Mouse (Mus musculus): ENCODE measurements at regions not wholly inside any gene's neighbourhood (a gene's known extent, or its start where the extent isn't known, plus 50 kb on each side); places are given as distances from the start of the nearest gene placed in this dataset.

GRCm38 (mm10) chr3:33918785-33919184 lies 74.7 kb upstream of the Ccdc39 start:
- TF ChIP-seq POLR2A (IDR thresholded peaks at IDR 0.05; ENCODE audit: low read depth, low read length) (no peak), CTCF (IDR thresholded peaks at IDR 0.05; ENCODE audit: extremely low read depth, insufficient read length, insufficient replicate concordance, low read depth, low read length) (peak; percentile 93)

Measured in small intestine, adult 2 months (tissue).